Mouse (Mus musculus): ENCODE measurements at regions not wholly inside any gene's neighbourhood (a gene's known extent, or its start where the extent isn't known, plus 50 kb on each side); places are given as distances from the start of the nearest gene placed in this dataset.

DNA sequence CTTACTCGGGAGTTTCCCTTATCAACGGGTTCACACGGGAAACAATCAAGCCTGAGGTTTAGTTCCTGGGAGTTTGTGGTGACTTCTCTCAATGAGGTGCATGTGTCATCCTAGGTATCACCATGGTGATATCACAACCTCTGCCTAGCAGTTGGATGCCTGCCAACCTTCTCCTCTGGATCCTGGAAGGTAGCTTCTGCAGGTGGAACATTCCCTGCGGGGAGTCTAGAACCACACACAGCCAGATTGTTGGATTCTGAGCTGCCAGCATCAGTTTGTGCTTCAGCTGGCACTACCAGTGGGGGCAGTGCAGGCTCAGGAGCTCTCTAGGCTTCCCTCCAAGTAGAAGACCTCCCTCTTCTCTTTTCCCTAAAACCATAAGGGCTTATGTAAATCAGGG lies 581.8 kb downstream of the Tox3 start:
- no peak for DNase-seq (ENCODE audit: low read depth, low spot score)

DNA sequence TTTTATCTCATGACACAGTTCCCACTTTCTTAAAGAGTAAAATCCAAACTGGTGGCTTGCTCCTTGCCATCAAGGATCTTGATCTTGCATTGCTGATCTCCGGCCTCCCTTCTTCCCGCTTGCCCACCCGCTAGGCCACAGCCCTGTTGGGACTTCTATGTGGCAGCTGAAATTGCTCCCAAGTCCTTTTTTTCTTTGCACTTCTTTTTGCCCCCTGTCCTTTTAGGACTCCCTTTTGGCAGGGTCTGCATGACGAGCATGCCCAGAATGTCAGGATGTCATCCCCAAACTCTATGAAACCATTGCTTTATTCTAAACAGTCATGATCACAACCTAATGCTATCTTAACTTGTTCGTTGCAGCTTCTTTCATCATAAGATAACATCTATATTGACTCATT lies 588.6 kb downstream of the Tox3 start:
- DNase-seq (ENCODE audit: low read depth, low spot score) = no peak

- DNase-seq (ENCODE audit: low read depth, low spot score) = no peak
These were observed 589.4 kb downstream of the Tox3 start for GRCm38 (mm10) chr8:89758695-89759094.

GRCm38 (mm10) chr8:89755951-89756350 lies 592.2 kb downstream of the Tox3 start:
- no peak for DNase-seq (ENCODE audit: low read depth, low spot score)

DNA sequence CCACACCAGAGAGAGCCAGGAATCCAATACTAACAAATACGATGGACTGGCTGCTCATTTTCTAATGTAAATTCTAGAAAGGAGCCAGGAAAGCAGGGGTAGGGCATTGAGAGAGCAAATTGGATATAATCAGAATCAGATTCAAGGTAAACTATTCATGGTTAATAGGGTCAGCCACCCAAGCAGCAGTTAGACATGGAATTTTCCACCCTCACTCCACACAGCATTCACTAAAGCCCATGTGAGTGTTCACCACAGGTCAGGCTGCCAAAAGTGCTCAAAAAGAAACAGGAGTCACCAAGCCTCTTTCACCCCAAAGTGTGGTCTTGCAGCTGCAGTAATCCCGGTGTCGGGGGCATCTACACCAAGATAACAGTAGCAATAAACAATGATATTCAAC lies 596.9 kb downstream of the Tox3 start:
- no peak for DNase-seq (ENCODE audit: low read depth, low spot score)

DNA sequence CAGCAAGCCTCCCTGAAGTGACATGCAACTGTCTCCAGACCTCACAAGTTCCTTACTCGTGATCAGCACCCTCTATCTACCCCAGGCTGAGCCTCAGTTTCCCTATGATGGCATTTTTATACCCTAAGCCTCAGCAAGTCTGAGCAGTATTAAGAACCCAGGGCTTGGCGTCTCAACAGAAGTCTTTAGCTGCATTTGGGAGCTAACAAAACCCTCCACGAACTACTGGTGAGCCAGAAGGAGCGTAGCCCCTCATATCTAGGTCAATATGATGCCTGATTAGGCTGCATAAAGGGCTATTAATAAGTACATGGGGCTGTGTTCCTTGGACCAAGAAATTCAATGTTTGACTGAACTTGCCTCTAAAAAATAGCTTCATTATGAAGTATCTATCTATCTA lies 600.4 kb downstream of the Tox3 start:
- no peak for DNase-seq (ENCODE audit: low read depth, low spot score)

GRCm38 (mm10) chr8:89744267-89745028 lies 603.7 kb downstream of the Tox3 start:
- no peak for DNase-seq (ENCODE audit: low read depth, low spot score)

DNA sequence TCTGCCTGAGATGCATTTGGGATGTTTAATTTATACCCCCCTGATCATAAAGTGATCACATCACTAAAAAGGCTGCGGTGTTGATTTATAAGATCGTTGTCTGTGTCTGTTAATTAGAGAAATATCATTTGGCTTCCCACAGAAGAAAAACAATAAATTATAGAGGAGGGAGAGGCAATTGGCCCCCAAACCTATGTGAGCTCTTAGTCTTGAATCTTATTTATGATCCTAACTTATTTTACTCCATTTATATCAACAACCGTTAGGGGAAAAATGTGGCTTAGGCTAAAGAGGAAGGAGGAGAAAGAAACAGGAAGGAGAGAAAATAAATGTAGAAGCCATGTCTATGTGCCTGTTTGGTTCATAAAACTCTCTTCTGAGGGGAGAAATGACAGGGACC lies 609.5 kb downstream of the Tox3 start:
- DNase-seq (ENCODE audit: low read depth, low spot score) = no peak

DNA sequence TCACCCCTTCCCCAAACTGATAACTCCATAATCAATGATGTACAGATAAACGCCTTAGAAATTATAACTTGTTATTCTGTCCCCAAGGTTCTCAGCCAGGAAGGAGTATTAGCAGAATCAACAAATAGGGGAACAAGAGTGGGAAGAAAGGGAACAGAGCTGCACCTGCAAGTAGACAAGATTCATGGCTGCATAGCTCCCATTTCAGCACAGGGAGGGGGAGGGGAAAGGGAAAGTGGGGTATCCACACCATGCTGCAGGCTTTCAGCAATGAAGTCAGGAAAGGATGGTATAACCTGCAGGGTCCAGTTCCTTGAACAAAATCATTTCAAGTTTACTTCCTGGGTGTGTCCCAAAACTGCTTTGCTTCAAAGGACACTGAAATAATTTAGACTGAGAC lies 610.5 kb downstream of the Tox3 start:
- no peak for DNase-seq (ENCODE audit: low read depth, low spot score)

- no peak for DNase-seq (ENCODE audit: low read depth, low spot score)
These were observed 620.9 kb downstream of the Tox3 start for GRCm38 (mm10) chr8:89727252-89727651.

- DNase-seq (ENCODE audit: low read depth, low spot score) = no peak
These were observed 626.3 kb downstream of the Tox3 start for GRCm38 (mm10) chr8:89721684-89722305.

GRCm38 (mm10) chr8:89713880-89714279 lies 634.3 kb downstream of the Tox3 start:
- DNase-seq (ENCODE audit: low read depth, low spot score) = no peak

DNA sequence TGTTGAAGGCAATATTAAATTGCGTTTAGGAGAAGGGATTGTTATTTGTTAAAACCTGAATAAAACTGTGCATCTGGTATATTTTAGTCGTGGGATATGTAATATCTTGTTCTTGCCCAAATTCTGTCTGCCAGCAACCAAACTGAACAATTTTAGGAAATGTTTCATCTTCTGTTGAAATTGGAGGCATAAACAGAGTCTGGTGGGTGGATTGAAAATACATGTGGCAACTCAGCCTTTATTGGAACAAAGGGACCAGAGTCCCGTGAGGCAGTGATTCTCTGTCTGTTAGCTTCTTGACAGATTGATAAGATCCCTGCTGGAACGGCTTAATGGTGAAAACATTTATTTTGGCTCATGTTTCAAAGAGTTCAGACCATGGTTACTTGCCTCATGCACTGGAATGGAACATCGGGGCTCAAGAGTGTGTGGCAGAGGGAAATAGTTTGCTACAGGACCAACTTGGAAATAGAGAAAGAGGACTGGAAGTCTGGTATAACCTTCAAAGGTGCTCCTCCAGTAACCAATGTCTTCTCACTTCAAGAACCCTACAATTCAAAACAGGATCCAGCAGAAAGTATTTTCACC lies 640.7 kb downstream of the Tox3 start:
- no peak for DNase-seq (ENCODE audit: low read depth, low spot score)

DNA sequence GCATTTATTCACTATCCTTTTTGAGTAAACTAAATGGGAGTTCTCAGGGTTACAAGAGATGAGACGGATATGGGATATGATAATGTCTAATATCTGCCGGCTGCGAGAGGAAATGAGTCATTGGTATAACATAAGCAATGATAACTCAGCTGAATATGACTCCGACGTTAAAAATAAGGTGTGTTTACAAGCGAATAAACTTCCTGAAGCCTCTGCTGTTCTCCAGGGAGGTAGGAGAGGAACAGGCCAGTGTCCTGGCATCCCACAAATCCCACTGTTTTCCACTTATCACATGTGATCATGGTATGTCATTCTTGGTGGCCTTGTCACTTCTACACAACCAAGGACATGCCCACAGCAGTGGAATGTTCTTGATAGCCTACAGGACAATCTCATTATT lies 641.7 kb upstream of the Sall1 start:
- no peak for DNase-seq (ENCODE audit: low read depth, low spot score)

DNA sequence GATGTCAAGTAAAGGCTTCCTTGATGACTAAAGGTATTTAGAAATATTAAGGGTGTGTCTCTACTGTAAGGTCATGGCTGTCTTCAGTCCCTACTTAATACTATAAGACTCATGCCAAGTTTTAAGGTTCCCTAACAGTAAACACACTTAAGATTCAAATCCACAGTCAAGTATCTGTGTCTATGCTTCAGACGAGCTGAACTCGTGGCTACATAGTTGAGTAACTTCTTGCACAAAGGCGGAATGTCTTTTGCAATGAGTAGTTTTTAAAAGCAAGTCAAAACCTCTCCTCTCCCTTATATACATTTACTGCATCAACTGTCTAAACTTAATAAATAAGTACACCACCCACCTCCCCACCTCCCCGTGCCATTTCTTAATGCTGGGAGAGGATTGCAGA lies 637.0 kb upstream of the Sall1 start:
- DNase-seq (ENCODE audit: low read depth, low spot score) = no peak

DNA sequence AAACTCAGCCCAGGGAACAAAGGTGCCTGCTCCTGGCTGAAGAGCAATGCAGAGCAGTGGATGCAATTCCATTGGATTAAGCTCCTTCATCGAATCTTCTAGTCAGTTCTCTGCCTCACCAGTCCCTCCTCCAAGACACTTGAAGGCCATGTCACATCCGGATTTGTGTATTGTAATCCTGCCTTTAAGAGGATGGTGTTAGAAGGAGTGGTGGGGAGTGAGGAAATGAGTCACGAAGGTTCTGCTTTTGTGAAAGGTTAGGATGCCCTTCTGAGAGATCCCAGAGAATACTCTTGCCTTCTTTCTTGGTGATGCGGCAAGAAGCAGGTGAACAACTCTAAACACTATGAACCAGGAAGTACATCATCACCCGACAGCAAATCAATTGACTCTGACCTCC lies 636.4 kb upstream of the Sall1 start:
- no peak for DNase-seq (ENCODE audit: low read depth, low spot score)

GRCm38 (mm10) chr8:89679551-89679950 lies 635.6 kb upstream of the Sall1 start:
- no peak for DNase-seq (ENCODE audit: low read depth, low spot score)

GRCm38 (mm10) chr8:89677266-89677665 lies 633.3 kb upstream of the Sall1 start:
- DNase-seq (ENCODE audit: low read depth, low spot score) = no peak

GRCm38 (mm10) chr8:89673911-89674310 lies 629.9 kb upstream of the Sall1 start:
- DNase-seq (ENCODE audit: low read depth, low spot score) = no peak

DNA sequence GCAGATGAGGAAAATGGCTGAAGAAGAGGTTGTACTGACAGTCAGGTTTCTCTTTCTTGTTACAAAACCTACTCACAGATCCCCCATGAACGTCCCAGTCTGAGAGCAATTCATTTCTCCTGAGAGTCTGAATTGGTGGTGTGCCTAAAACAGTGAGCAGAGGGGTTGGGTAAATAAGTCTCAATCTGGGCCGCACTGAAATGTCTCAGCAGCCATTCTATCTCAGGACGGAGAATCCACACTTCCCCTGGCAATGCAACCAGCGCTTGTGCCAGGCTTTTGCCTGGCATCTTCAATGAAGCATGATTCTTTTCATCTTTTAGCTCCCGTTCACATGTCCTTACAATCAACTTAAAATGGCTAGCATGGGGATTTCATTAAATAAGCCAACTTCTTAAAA lies 628.7 kb upstream of the Sall1 start:
- DNase-seq (ENCODE audit: low read depth, low spot score) = no peak

DNA sequence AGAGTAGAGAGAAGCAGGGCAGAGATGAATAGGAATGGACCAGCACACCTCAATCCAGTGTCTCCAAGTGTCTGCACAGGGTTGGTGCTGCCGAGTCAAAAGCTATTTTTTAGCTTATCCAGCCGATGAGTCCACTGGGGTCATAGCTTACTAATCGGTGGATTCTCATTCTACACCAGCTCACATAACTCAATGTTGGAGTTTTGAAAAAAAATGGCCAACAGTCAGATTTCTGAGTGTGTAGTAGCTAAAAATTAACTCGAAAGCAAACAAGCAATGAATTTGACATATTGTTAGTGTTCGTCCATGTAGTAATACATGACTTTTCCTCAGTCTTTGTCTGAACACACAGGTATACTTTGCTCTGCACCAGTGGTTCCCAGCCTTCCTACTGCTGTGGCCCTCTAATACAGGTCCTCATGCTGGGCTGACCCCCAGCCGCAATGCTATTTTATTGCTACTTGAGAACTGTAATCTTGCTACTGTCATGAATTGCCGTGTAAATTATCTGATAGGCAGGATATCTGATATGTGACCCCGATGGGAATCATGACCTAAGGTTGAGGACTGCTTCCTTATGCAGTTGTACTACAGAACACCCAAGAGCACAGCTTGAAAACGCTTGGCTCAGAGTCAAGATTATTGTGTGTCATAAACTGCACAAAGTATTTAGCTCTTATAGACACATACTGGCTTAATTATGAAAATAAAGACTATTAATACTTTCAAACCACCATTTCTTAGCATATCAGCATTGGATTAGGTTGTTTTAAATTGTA lies 621.1 kb upstream of the Sall1 start:
- DNase-seq (ENCODE audit: low read depth, low spot score) = no peak

- DNase-seq (ENCODE audit: low read depth, low spot score) = no peak
These were observed 619.9 kb upstream of the Sall1 start for GRCm38 (mm10) chr8:89663859-89664258.
